Mouse (Mus musculus) mature B cell (primary cell): ENCODE results near the gene Cd80.
"Not testable (repeated sequence)": the region's sequence is repeated elsewhere in the genome, so short reads cannot be mapped to it uniquely, and the experiment has no call there.

ENCODE experiments used
- in situ Hi-C: fragments of 300-500 bp; cut with MboI; formaldehyde crosslinking; loops from 2 replicates; pipeline ENCODE4 v1.14.3; 2019

The Cd80 gene

GRCm38 (mm10) chr16:38455511-38456418, at the start of gene Cd80:
Gene Cd80, plus strand, starts transcription at chr16:38455561.
- in situ Hi-C loops: no loop called here

DNA sequence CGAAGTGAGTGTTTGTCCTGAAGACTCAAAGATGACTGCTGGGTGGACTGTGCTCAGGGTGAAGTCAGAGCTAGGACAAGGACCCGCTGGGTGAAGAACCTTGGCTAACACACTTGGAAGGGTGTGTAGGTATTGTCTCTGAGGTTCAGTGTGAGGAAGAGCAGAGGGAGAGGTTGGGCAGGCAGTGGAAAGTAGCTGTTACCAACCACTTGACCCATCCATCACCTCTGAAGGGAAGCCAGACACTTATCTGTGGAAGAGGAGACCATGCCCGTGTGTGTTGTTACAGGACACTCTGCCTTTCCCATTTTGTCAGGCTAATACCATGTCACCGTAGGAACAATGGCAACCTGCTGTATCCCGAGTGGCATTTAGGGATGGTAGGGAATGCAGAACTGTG, 49.1 kb upstream of the Cd80 start:
- in situ Hi-C loops: no loop called here

DNA sequence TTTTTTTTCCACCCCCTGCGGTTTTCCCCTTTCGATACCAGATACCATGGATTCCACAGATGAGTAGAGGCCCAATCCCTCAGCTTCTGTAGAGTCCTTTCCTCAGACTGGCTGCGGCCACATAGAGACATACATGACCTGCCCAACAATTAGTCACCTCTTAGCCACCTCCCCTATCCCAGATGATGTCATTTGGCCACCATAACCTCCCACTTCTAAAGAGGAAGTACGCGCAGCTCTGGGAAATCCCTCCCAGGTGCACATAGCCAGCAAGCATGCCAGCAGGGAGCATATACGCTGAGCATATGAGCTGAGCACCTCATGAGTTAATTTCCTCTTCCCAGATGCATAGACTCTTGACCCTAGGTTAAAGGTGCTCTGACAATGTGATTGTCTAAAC, 48.7 kb upstream of the Cd80 start:
- in situ Hi-C loops: no loop called here

GRCm38 (mm10) chr16:38407584-38407983, 47.8 kb upstream of the Cd80 start:
- in situ Hi-C loops: no loop called here

- in situ Hi-C loops: no loop called here
These were observed 46.9 kb upstream of the Cd80 start for GRCm38 (mm10) chr16:38408416-38408815.

DNA sequence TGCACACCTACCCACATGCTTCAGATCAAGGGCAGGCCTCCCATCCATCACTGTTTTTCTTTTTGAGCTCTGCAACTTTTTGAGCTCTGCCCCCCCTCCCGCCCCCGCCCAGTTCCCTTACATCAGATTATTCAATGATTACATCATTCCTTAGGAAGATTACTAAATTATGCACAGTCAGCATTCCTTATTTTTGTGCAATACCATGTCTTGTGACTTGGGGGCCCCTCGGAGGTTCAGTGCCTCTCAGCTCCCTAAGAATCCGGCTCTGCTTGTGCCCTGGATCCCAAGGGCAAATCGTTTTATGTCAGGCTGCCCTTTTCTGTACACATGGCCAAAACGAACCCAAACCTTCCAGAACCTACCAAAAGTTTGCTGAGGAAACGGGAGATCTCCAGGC, 40.4 kb upstream of the Cd80 start:
- in situ Hi-C loops: no loop called here

GRCm38 (mm10) chr16:38425374-38425773, 30.0 kb upstream of the Cd80 start:
- in situ Hi-C loops: no loop called here

DNA sequence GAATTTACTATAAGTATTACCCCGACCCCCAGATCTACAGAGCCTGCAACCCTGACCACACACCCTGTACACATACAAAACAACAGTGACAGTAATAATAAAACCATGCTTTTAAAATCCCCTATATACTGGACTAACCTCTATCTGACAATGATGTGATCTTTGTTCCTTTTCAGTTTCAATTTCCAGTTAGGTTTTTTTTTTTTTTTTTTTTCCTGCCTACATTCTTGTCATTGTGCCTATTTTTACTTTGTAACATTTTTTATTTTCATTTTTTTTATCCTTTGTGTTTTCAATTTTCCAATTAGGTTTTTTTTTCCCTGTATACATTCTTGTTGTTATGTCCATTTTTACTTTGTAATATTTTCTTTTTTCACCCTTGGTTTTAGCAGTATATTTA, 29.6 kb upstream of the Cd80 start:
- in situ Hi-C loops: no loop called here

DNA sequence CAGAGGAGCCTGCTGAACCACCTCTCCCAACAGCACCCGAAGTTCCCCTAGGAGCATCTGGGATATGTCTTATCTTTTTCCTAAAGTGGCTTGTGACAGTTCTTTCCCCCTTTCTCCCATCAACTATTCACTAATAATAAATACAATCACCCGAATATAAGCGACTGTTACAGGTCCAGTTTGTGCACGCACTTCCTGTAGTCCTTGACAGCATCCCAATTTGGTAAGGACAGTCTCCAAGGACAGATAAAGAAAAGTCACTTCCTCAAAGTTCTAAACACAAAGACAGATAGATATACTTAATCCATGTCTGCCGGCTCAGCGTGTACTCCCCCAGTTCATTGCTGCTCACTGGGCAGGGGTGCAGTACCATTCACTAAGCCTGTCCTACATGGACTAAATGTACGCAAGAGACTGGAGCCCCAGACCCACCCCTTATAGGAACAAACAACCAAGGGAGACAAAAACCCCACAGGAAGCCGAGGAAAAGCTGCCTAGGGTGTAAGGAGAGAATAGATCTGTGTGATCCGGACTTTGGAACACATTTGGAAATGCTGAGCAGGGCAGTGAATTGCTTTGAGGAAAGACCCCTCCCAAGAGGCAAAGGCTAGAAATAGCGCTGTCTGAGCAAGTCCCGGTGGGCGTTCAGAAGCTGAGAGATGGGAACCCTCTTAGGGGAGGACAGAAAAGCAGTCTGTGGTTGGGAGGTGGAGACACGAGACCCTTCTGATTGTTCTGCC, 23.7 kb upstream of the Cd80 start:
- in situ Hi-C loops: no loop called here

DNA sequence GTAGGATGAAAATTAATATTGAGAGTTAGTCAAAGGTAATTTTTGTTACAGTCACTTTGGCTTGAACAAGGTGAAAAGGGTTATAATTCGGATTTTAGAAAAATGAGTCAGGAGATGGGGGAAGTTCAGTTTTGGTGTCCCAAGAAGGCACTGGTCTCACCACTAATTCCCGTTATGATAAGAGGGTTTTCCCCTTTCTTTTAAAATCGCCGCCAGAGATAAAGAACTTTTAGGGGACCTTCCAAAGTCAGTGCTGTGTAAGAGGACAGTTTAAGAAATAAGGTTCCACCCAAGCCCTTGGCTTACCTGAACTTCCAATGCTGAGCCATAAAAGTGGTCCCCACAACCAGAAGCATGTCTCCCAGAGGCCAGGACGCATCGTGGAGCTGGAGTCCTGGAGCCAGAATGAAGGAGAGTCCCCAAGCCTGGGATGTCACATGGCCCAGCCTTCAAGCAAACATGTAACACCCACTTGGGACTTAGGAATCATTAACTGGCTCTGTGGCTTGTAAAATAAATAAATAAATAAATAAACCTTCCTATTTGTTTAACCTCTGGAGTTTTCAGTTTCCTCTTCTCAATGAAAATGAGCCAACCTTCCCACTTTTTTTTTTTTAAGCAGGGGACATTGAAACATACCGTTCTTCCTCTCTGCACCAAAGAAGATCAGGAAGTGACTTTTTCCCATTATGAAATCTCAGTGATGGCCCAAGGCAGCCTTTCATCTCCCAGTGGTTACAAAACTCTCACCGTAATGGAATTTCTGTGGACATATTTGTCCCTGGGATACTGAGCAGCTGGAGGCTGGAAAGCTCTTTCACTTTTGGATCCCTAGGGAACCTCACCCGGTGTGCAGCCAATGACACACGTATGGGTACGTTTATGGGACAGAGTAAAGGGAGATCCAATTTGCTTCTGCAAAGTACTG, 22.6 kb upstream of the Cd80 start, which contains the start of gene Pla1a:
Pla1a (minus strand) TSS at position 648 of the 928 bp plus-strand sequence.
- in situ Hi-C loops: no loop called here

DNA sequence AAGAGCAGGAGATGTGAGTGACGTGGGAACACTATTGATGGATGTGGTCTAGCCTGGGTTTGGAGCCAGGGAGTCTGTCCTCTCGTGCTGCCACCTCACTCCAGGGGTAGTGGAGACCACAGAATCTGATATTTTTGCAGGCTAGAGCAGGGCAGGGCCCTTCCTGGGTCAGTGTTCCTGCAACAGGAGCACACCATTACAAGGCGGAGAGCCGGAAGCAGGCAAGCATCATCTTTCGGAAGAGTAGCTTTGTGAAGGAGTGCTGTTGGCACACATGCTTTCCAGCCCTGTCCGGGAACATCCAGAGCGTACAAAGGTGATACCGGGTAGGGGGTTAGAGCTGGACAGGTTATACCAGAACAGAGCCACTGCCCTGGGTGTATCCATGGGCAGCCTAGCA, 21.8 kb upstream of the Cd80 start:
- in situ Hi-C loops: no loop called here

DNA sequence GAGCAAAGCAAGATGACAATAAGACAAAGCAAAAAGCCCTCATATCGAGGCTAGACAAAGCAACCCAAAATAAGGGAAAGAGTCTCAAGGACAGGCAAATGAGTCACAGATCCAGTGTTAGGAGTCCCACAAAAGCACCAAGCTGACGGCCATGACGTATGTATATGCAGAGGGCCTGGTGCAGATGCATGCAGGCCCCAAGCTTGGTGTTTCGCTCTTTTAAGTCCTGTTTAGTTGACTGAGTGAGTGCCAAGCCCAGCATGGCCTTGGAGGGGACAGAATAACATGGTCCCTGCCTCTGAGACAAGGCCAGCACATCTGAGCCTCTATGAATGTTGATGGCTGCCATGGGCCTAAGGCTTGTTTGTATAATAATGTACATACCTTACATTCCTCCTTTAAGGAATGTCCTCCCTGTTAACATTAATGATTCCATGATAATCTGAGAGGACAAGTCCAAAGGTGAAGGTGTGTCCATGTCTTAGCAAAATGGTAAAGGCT, 21.0 kb upstream of the Cd80 start:
- in situ Hi-C loops: no loop called here

DNA sequence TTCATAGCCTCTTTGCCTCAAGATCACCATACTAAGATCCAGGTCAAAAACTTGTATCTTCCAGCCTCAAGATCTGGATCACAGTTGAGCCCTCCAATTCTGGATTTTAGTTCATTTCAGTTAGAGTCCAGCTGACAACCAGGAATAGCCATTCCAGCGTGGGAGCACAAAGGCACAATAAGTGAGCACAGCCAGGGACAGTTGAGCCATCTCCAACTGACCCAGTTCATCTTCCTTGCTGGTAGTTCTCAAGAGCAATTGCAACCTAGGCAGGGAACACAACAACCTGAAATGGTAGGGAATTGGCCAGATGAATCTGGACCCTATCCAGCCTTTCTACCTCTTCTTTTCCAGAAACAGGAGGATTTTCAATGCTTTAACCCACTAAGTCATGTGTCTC, 16.2 kb upstream of the Cd80 start:
- in situ Hi-C loops: no loop called here

- in situ Hi-C loops: no loop called here
These were observed 15.0 kb upstream of the Cd80 start for GRCm38 (mm10) chr16:38440403-38440802.

- in situ Hi-C loops: no loop called here
These were observed 13.8 kb upstream of the Cd80 start for GRCm38 (mm10) chr16:38441611-38442010.

DNA sequence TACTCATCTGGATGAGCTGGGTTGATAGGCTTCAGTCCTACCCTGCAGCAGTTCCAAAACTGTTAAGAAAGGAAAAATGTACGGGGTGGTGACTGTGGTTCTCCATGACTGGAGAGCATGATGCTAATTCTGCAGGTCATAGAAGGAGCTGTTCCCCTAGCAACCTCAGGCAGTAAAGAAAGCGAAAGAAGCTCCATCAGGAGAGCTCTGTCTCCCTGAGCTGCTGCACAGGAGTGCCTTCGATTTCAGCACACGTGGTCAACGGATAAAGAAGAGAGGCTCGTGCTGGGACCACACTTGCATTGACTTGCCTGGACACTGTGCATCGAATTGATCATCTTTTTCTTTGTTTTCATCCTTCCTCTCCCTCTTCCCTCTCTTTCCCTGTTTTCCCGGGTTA, 13.1 kb upstream of the Cd80 start:
- in situ Hi-C loops: no loop called here

- in situ Hi-C loops: no loop called here
These were observed 11.5 kb upstream of the Cd80 start for GRCm38 (mm10) chr16:38443721-38444464.

DNA sequence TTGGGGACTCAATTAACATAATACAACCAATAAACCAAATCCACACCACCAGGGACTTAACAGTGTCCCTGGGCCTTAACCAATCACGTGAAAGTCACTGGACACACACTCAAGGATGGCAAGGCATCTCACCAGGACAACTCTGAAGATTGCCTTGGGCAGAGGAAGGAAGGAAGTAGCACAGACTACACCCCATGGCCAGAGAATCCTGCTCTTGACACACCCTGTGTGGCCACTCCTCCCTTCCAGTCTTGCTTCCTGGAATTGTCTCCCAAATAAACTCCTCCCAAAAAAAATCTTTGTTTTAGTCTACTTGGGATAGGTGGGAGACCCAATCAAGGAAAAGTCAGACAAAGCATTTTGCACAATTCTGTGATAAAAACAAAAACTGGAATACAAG, 10.3 kb upstream of the Cd80 start:
- in situ Hi-C loops: no loop called here

- in situ Hi-C loops: no loop called here
These were observed 9.8 kb upstream of the Cd80 start for GRCm38 (mm10) chr16:38445576-38445975.

GRCm38 (mm10) chr16:38446141-38446540, 9.2 kb upstream of the Cd80 start:
- in situ Hi-C loops: not testable (repeated sequence)

GRCm38 (mm10) chr16:38447366-38447765, 8.0 kb upstream of the Cd80 start:
- in situ Hi-C loops: no loop called here
